Mouse (Mus musculus): ENCODE measurements around the gene Bcor. TPM values are rescaled to one million over a fixed set of nuclear protein-coding genes. Genes with fewer than 3 reads are reported as not detected.

Bcor gene
- polyA plus RNA-seq, 1 experiment from 2014 or later: 8.1 TPM

- H3K27me3 ChIP-seq (replicated peaks; ENCODE audit: control insufficient read depth, insufficient read depth, low read length): peaks cover 43% of the 10 kb centered on the region
- no peak for ATAC-seq
- no peak overlapping the region for H3K27ac ChIP-seq (ENCODE audit: low read length)
- H3K36me3 ChIP-seq (ENCODE audit: control insufficient read depth, insufficient read depth, low read length): no peaks in the 10 kb centered on the region
- H3K9me3 ChIP-seq (ENCODE audit: control insufficient read depth, low read length): no peaks in the 10 kb centered on the region
- no peak overlapping the region for H3K9ac ChIP-seq (ENCODE audit: low read depth, low read length)
- 46% methylated on average over 14 of the region's 14 CpGs for whole genome bisulfite sequencing
- H3K4me1 ChIP-seq (ENCODE audit: control insufficient read depth, insufficient read depth, low read length): peaks cover 38% of the 10 kb centered on the region
- no peak overlapping the region for H3K4me2 ChIP-seq (ENCODE audit: low read depth, low read length)
- H3K4me3 ChIP-seq (ENCODE audit: low read length): no peak overlapping the region
Observed at GRCm38 (mm10) chrX:12129828-12130809, 30.0 kb downstream of the Bcor start.

GRCm38 (mm10) chrX:12129230-12129629 is 30.9 kb downstream of the Bcor start:
- WGBS: 27% methylated on average over 23 of the region's 24 CpGs
- H3K36me3 ChIP-seq (ENCODE audit: control insufficient read depth, insufficient read depth, low read length): no peaks in the 10 kb centered on the region
- H3K4me2 ChIP-seq (ENCODE audit: low read depth, low read length): peak overlapping the region; percentile 60
- ATAC-seq: peak; percentile 5; the same call in 1 of the 2 replicates
- peak overlapping the region; percentile 62; the same call in 1 of the 2 replicates for H3K4me3 ChIP-seq (ENCODE audit: low read length)
- peak overlapping the region; percentile 78; the same call in 1 of the 2 replicates for H3K9ac ChIP-seq (ENCODE audit: low read depth, low read length)
- peaks cover 38% of the 10 kb centered on the region for H3K27me3 ChIP-seq (replicated peaks; ENCODE audit: control insufficient read depth, insufficient read depth, low read length)
- peak overlapping the region; percentile 61 for H3K27ac ChIP-seq (ENCODE audit: low read length)
- peaks cover 35% of the 10 kb centered on the region for H3K4me1 ChIP-seq (ENCODE audit: control insufficient read depth, insufficient read depth, low read length)
- H3K9me3 ChIP-seq (ENCODE audit: control insufficient read depth, low read length): no peaks in the 10 kb centered on the region

- Histone ChIP-seq H3K27me3 (replicated peaks; ENCODE audit: control insufficient read depth, insufficient read depth, low read length) (peaks cover 38% of the 10 kb centered on the region), H3K9ac (ENCODE audit: low read depth, low read length) (peak overlapping the region; percentile 78), H3K4me2 (ENCODE audit: low read depth, low read length) (peak overlapping the region; percentile 60), H3K36me3 (ENCODE audit: control insufficient read depth, insufficient read depth, low read length) (no peaks in the 10 kb centered on the region), H3K4me1 (ENCODE audit: control insufficient read depth, insufficient read depth, low read length) (peaks cover 33% of the 10 kb centered on the region), H3K4me3 (ENCODE audit: low read length) (peak overlapping the region; percentile 62), H3K9me3 (ENCODE audit: control insufficient read depth, low read length) (no peaks in the 10 kb centered on the region), H3K27ac (ENCODE audit: low read length) (peak overlapping the region; percentile 83)
- ATAC-seq: peak; percentile 72
- 1% methylated on average over 58 of the region's 72 CpGs for WGBS
Observed at GRCm38 (mm10) chrX:12128165-12129083, 31.7 kb downstream of the Bcor start.

- peak overlapping the region; percentile 83 for H3K27ac ChIP-seq (ENCODE audit: low read length)
- peak overlapping the region; percentile 62 for H3K4me3 ChIP-seq (ENCODE audit: low read length)
- no peaks in the 10 kb centered on the region for H3K36me3 ChIP-seq (ENCODE audit: control insufficient read depth, insufficient read depth, low read length)
- peaks cover 33% of the 10 kb centered on the region for H3K4me1 ChIP-seq (ENCODE audit: control insufficient read depth, insufficient read depth, low read length)
- no peaks in the 10 kb centered on the region for H3K9me3 ChIP-seq (ENCODE audit: control insufficient read depth, low read length)
- 1% methylated on average over 22 of the region's 37 CpGs for WGBS
- peak overlapping the region; percentile 78 for H3K9ac ChIP-seq (ENCODE audit: low read depth, low read length)
- ATAC-seq: 0 out of 2 replicates have a peak, but pooled peaks have one; percentile 1
- H3K27me3 ChIP-seq (replicated peaks; ENCODE audit: control insufficient read depth, insufficient read depth, low read length): peaks cover 38% of the 10 kb centered on the region
- H3K4me2 ChIP-seq (ENCODE audit: low read depth, low read length): peak overlapping the region; percentile 60
Observed at GRCm38 (mm10) chrX:12127799-12128164, 32.4 kb downstream of the Bcor start.

- 0 out of 2 replicates have a peak overlapping the region, but pooled peaks have one; percentile 83 for H3K27ac ChIP-seq (ENCODE audit: low read length)
- ATAC-seq: no peak
- H3K9ac ChIP-seq (ENCODE audit: low read depth, low read length): peak overlapping the region; percentile 78
- 5% methylated on average over 23 of the region's 24 CpGs for whole genome bisulfite sequencing
- peak overlapping the region; percentile 62 for H3K4me3 ChIP-seq (ENCODE audit: low read length)
- peaks cover 33% of the 10 kb centered on the region for H3K27me3 ChIP-seq (replicated peaks; ENCODE audit: control insufficient read depth, insufficient read depth, low read length)
- H3K9me3 ChIP-seq (ENCODE audit: control insufficient read depth, low read length): no peaks in the 10 kb centered on the region
- peak overlapping the region; percentile 60 for H3K4me2 ChIP-seq (ENCODE audit: low read depth, low read length)
- H3K4me1 ChIP-seq (ENCODE audit: control insufficient read depth, insufficient read depth, low read length): peaks cover 31% of the 10 kb centered on the region
- no peaks in the 10 kb centered on the region for H3K36me3 ChIP-seq (ENCODE audit: control insufficient read depth, insufficient read depth, low read length)
Observed at GRCm38 (mm10) chrX:12127106-12127670, 33.0 kb downstream of the Bcor start.

GRCm38 (mm10) chrX:12126408-12127105 is 33.6 kb downstream of the Bcor start:
- Histone ChIP-seq H3K36me3 (ENCODE audit: control insufficient read depth, insufficient read depth, low read length) (no peaks in the 10 kb centered on the region), H3K4me1 (ENCODE audit: control insufficient read depth, insufficient read depth, low read length) (peaks cover 31% of the 10 kb centered on the region), H3K4me2 (ENCODE audit: low read depth, low read length) (peak overlapping the region; percentile 60), H3K9ac (ENCODE audit: low read depth, low read length) (peak overlapping the region; percentile 78), H3K9me3 (ENCODE audit: control insufficient read depth, low read length) (no peaks in the 10 kb centered on the region), H3K27ac (ENCODE audit: low read length) (no peak overlapping the region), H3K4me3 (ENCODE audit: low read length) (peak overlapping the region; percentile 62), H3K27me3 (replicated peaks; ENCODE audit: control insufficient read depth, insufficient read depth, low read length) (peaks cover 31% of the 10 kb centered on the region)
- WGBS: 17% methylated on average over 22 of the region's 22 CpGs
- ATAC-seq: no peak

- Histone ChIP-seq H3K36me3 (ENCODE audit: control insufficient read depth, insufficient read depth, low read length) (no peaks in the 10 kb centered on the region), H3K9me3 (ENCODE audit: control insufficient read depth, low read length) (no peaks in the 10 kb centered on the region), H3K4me3 (ENCODE audit: low read length) (no peak overlapping the region), H3K9ac (ENCODE audit: low read depth, low read length) (no peak overlapping the region), H3K27ac (ENCODE audit: low read length) (no peak overlapping the region), H3K4me2 (ENCODE audit: low read depth, low read length) (no peak overlapping the region), H3K27me3 (replicated peaks; ENCODE audit: control insufficient read depth, insufficient read depth, low read length) (peaks cover 27% of the 10 kb centered on the region), H3K4me1 (ENCODE audit: control insufficient read depth, insufficient read depth, low read length) (peaks cover 24% of the 10 kb centered on the region)
- 37% methylated on average over 3 of the region's 3 CpGs for WGBS
- no peak for ATAC-seq
Observed at GRCm38 (mm10) chrX:12124571-12124970, 35.6 kb downstream of the Bcor start.

- H3K9ac ChIP-seq (ENCODE audit: low read depth, low read length): no peak overlapping the region
- H3K36me3 ChIP-seq (ENCODE audit: control insufficient read depth, insufficient read depth, low read length): no peaks in the 10 kb centered on the region
- H3K27ac ChIP-seq (ENCODE audit: low read length): no peak overlapping the region; the same call in 1 of the 2 replicates
- no peak overlapping the region for H3K4me3 ChIP-seq (ENCODE audit: low read length)
- H3K9me3 ChIP-seq (ENCODE audit: control insufficient read depth, low read length): no peaks in the 10 kb centered on the region
- H3K4me2 ChIP-seq (ENCODE audit: low read depth, low read length): peak overlapping the region; percentile 19; the same call in 1 of the 2 replicates
- WGBS: 14% methylated on average over 6 of the region's 6 CpGs
- peaks cover 21% of the 10 kb centered on the region for H3K27me3 ChIP-seq (replicated peaks; ENCODE audit: control insufficient read depth, insufficient read depth, low read length)
- H3K4me1 ChIP-seq (ENCODE audit: control insufficient read depth, insufficient read depth, low read length): peaks cover 16% of the 10 kb centered on the region
- no peak for ATAC-seq
Observed at GRCm38 (mm10) chrX:12123687-12124087, 36.5 kb downstream of the Bcor start.

Data from intestine, embryonic 16.5 days (tissue).